Mouse (Mus musculus) frontal cortex, adult 2 months (tissue): ENCODE data around the gene Timm29. TPM values are rescaled to one million over a fixed set of nuclear protein-coding genes. Genes with fewer than 3 reads are reported as not detected.

Source experiments
- DNase-seq, 2 experiments: peaks; one replicate each; pipeline ENCODE4 v3.0.0; 2022; ENCODE audit warnings: low spot score in 1 of 2; ENCODE audit errors: extremely low spot score in 1 of 2
- polyA plus RNA-seq: library from polyadenylated mRNA; depleted of rRNA; stranded (reverse); fragments of >200 nt; gene quantifications from 2 replicates; pipeline ENCODE4 v1.2.3, GENCODE M21; 2012; rRNA removed

Gene Timm29
- polyA plus RNA-seq: 53.2 TPM in 2 replicates

GRCm38 (mm10) chr9:21592703-21593121 lies at the start of gene Timm29, which contains the start of gene Yipf2:
TSS of gene Timm29 (plus strand) at chr9:21592722.
TSS of gene Yipf2 (minus strand) at chr9:21592828.
- peak; percentile 93 to 99 for DNase-seq

GRCm38 (mm10) chr9:21545351-21545915 lies 47.1 kb upstream of the Timm29 start:
- DNase-seq: no peak

GRCm38 (mm10) chr9:21545916-21546788 lies 46.4 kb upstream of the Timm29 start:
- peak; percentile 99 for DNase-seq

GRCm38 (mm10) chr9:21546789-21547074 lies 45.8 kb upstream of the Timm29 start, which contains the start of gene Carm1:
TSS of gene Carm1 (plus strand) at chr9:21546894.
- no peak for DNase-seq

GRCm38 (mm10) chr9:21547075-21547941 lies 45.2 kb upstream of the Timm29 start:
- peak in 1 of 2 experiments; percentile 38 for DNase-seq

GRCm38 (mm10) chr9:21551049-21551448 lies 41.5 kb upstream of the Timm29 start:
- no peak for DNase-seq

GRCm38 (mm10) chr9:21553607-21554273 lies 38.8 kb upstream of the Timm29 start:
- DNase-seq: no peak

GRCm38 (mm10) chr9:21555198-21555742 lies 37.3 kb upstream of the Timm29 start:
- DNase-seq: no peak

GRCm38 (mm10) chr9:21556996-21557395 lies 35.5 kb upstream of the Timm29 start:
- no peak for DNase-seq

- no peak for DNase-seq
Observed at GRCm38 (mm10) chr9:21557556-21557955, 35.0 kb upstream of the Timm29 start.

- no peak for DNase-seq
Observed at GRCm38 (mm10) chr9:21558366-21558765, 34.2 kb upstream of the Timm29 start.

GRCm38 (mm10) chr9:21559151-21559550 lies 33.4 kb upstream of the Timm29 start:
- no peak for DNase-seq

- DNase-seq: no peak
Observed at GRCm38 (mm10) chr9:21564420-21564819, 28.1 kb upstream of the Timm29 start.

- DNase-seq: no peak
Observed at GRCm38 (mm10) chr9:21565004-21565586, 27.4 kb upstream of the Timm29 start.

- DNase-seq: no peak
Observed at GRCm38 (mm10) chr9:21566538-21566937, 26.0 kb upstream of the Timm29 start.

GRCm38 (mm10) chr9:21567051-21567450 lies 25.5 kb upstream of the Timm29 start:
- no peak for DNase-seq

GRCm38 (mm10) chr9:21568657-21569255 lies 23.8 kb upstream of the Timm29 start:
- no peak for DNase-seq

GRCm38 (mm10) chr9:21574012-21574801 lies 18.3 kb upstream of the Timm29 start:
- DNase-seq: no peak

GRCm38 (mm10) chr9:21575253-21575652 lies 17.3 kb upstream of the Timm29 start:
- DNase-seq: no peak
